Mouse (Mus musculus): ENCODE results near the gene Glis3. TPM values are rescaled to one million over a fixed set of nuclear protein-coding genes. Genes with fewer than 3 reads are reported as not detected.

Glis3 gene
- polyA plus RNA-seq, 2 experiments from 2014 or later: 0.05 to 0.33 TPM

DNA sequence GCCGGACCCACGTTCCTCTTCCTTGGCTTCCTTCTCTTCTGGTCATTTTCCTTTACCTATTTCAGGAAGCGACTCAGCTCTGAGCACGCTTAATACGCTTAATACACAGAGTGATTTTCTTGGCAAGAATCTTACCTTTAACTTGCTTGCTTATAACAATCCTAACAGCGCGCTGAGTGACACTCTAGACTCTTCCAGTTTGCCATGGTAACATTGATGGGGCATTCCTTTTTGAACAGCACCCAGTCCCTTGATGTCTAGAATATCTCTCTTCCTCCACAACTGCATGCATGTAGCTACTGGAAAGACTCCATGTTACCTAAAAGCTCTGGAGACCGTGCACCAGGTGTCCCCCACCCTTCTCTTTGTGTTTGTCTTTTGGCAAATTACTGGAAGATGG lies 225.5 kb downstream of the Glis3 start:
- no peak for ATAC-seq

GRCm38 (mm10) chr19:28452951-28453520 lies 226.8 kb downstream of the Glis3 start:
- no peak for ATAC-seq

GRCm38 (mm10) chr19:28448811-28449210 lies 231.1 kb downstream of the Glis3 start:
- ATAC-seq: no peak

DNA sequence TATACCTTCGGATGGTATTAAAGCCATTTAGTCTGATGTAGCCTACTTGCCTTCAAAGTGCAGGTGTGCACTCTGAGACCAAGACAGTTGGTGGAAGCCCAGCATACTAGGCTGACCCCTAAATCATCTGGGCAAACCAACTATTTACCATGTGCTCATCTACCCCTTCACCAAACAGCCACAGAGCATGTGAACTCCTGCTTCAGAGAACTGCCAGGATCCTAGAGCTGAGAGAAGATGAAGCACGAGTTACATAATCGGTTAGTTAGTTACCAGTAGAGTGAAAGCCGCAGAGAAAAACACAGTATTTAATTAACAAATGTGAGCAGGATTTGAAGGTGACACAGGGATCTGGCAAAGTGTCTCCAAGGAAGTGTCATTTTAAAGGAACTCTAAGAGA lies 237.7 kb downstream of the Glis3 start:
- ATAC-seq: no peak

GRCm38 (mm10) chr19:28436457-28437148 lies 243.3 kb downstream of the Glis3 start:
- ATAC-seq: no peak

DNA sequence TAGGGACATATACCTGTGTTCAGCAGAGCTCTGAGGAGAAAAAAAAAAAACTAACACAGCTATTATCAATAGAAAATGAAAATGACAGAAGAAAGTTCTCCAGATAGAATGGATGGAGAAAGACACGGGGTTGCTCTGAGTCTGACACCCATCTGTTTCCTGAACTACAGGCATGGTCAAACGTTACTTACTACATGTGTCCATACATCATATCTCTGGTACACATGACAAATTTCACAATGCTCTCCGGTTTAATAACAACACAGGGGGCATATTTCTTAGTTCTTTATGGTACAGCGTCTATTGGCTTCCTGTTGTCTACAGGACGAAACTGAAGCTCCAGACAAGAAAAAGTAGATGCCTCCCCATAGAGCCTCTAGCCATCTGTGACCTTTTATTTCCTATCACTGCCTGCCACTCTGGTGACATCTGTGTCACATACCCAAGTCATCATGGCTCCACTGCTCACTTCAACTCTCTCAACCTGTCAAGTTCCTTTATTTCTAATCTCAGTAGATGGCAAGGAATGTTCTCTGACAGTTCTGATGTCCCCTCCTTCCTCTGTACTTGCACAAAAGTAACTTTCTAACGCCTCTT lies 251.6 kb downstream of the Glis3 start:
- ATAC-seq: no peak

- no peak for ATAC-seq
Measured at GRCm38 (mm10) chr19:28424180-28424579, 255.7 kb downstream of the Glis3 start.

DNA sequence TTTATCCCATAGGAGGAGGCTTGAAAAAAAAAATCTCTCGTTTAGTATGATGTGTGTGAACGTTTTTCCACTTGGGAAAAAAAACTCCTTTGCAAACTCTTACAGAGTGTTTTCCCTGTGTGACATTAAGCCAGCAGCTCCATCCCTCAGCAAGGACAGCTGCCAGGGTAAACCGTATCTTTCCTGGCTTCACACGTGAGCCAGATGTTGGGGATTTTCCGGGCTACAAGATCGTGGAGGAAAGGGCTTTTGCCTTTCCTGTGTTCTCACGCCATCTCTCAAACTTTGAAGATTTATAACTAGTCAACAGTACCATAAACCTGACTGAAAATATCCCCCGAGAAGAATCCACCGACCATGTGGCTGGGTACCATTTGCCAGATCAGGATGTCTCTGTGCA lies 256.9 kb downstream of the Glis3 start:
- no peak for ATAC-seq

- no peak for ATAC-seq
Measured at GRCm38 (mm10) chr19:28416069-28416468, 263.8 kb downstream of the Glis3 start.

DNA sequence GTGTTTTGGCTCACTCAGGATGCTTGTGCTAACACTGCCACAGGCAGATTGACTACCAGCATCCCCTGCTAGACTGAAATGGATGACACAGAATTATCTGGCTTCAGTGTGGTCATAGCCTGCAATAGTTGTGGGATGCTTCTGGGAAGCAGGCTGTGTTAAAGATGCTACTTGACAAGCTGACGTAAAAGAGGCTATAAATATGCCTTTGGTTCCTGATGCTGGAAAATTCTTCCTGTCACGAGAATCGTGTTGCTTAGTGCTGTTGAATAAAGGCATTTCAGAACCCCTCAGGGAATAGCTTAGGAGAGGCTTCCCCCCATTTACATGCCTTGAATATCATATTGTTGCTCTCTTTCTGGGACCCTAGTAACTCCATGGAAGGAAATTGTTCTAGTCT lies 271.1 kb downstream of the Glis3 start:
- no peak for ATAC-seq

GRCm38 (mm10) chr19:28402956-28403355 lies 276.9 kb downstream of the Glis3 start:
- no peak for ATAC-seq

- ATAC-seq: no peak
Measured at GRCm38 (mm10) chr19:28395584-28395861, 284.4 kb downstream of the Glis3 start.

GRCm38 (mm10) chr19:28394826-28395583 lies 284.9 kb downstream of the Glis3 start:
- no peak for ATAC-seq

- ATAC-seq: no peak
Measured at GRCm38 (mm10) chr19:28393766-28394165, 286.1 kb downstream of the Glis3 start.

DNA sequence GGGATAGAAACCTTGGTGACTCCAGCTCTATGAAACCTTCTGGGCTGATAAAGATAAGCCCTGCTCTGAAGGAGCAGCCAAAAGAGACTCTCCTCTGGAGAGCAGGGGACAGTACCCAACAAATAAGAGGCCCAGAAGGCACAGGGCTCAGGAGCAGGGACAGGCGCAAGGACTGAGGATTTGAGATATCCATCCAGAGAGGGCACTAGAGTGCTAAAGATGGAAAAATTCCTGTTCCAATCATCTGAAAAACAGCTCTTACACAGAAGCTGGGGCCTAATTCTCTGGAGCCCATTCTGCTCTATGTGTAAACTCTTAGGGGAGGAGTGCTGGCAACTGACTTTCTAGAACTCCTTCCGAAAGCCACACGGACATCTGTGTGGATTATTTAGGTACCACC lies 287.0 kb downstream of the Glis3 start:
- no peak for ATAC-seq

GRCm38 (mm10) chr19:28390920-28391319 lies 289.0 kb downstream of the Glis3 start:
- ATAC-seq: no peak

DNA sequence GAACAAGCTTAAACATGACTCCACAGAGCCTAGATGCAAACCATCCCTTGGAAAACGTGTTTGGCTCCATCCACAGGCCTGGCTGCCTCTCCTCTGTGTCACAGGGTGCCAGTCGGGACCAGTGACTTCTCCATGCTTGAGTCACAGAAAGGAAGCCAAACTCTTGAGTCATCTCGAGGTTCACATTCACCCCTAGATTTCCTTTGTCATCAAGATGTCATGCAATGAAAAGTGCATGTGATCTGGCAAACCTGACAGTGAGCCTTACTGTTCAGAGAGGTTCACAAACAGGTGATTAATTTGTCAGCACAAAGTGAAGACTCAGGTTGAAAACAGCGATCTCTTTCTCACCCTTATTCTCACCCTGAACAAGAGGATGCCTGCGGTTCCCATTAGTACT lies 290.7 kb downstream of the Glis3 start:
- no peak for ATAC-seq

- ATAC-seq: no peak
Measured at GRCm38 (mm10) chr19:28383425-28383824, 296.5 kb downstream of the Glis3 start.

DNA sequence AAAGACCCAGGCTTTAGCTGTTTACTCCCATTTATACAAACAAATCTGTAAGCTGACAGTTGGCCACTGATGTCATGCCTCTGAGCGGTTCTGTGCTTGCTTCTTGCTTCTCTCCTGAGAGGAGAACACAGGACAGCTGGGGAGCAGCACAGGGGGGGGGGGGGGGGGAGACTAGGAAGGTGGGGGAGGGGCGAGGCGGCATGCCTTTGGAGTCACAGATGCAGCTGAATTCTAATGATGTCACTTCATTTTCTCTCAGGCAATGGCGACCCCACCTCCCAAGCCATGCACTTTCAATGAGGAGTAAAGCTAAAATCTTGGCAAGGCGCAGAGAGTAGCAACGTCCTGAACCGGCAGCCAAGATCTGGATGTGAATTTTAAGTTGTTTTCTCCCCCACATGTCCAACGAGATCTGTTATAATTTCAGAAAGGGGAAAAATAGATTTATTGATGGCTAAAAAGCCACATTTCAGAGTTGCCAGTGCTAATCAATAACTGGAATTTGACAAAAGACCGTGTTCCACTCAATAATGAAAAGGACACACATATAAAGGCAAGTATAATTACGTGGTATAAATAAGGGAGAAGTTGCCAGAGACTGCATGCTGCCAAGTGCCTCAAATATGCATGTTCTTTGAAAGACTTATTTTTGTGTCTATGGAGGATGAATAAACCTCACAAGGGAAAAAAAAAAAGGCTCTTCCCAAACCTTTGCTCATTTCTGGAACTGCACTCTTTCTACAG lies 297.5 kb downstream of the Glis3 start:
- ATAC-seq: no peak

- ATAC-seq: no peak
Measured at GRCm38 (mm10) chr19:28381441-28381840, 298.4 kb downstream of the Glis3 start.

GRCm38 (mm10) chr19:28380691-28381262 lies 299.1 kb downstream of the Glis3 start:
- no peak for ATAC-seq

GRCm38 (mm10) chr19:28377788-28378295 lies 302.0 kb downstream of the Glis3 start:
- no peak for ATAC-seq

All from CD4-positive, CD25-positive, alpha-beta regulatory T cell, adult 4 months (primary cell).